Comparison of ENCODE assay signal across 8 mouse cellular contexts in genomic region chr9:69623312-69623711, GRCm38 (mm10).
DNase-seq lines count a peak whose midpoint lies in the region; ATAC-seq lines count a peak whose summit lies in the region.

No protein-coding gene starts in this region.

- no peak for ATAC-seq in intestine, embryonic 14.5 days (replicated peaks; ENCODE audit: low FRiP score, low TSS enrichment, low read depth)
- ATAC-seq in intestine, embryonic 16.5 days, result no peak

- no peaks in the 10 kb centered on the region for H3K9me3 ChIP-seq in intestine, embryonic 14.5 days (ENCODE audit: control insufficient read depth, low read length)
- H3K9me3 ChIP-seq in intestine, embryonic 16.5 days (ENCODE audit: control insufficient read depth, low read length), result no peaks in the 10 kb centered on the region
- H3K9me3 ChIP-seq in limb, embryonic 10.5 days (replicated peaks), result no peaks in the 10 kb centered on the region

- WGBS in intestine, embryonic 14.5 days, result 21% methylated on average over 7 of the region's 7 CpGs
- 19% methylated on average over 7 of the region's 7 CpGs for WGBS in intestine, embryonic 16.5 days
- 25% methylated on average over 7 of the region's 7 CpGs for WGBS in limb, embryonic 10.5 days

- DNase-seq in intestine, embryonic 14.5 days (ENCODE audit: low spot score), result peak; percentile 87
- peak; percentile 17 for DNase-seq in T-cell, adult 2 months (ENCODE audit: low spot score)
- DNase-seq in cerebellum, postnatal 25 days, result peak; percentile 66 to 83
- DNase-seq in heart, postnatal 4 days, result peak; percentile 82
- peak; percentile 88 for DNase-seq in limb, embryonic 10.5 days (ENCODE audit: low spot score)
- DNase-seq in right cerebral cortex, adult 2 months (ENCODE audit: low spot score in 2 of 2), result peak; percentile 52 to 70
- peak; percentile 81 for DNase-seq in urinary bladder, postnatal 14 days (ENCODE audit: low spot score)

- no peaks in the 10 kb centered on the region for H3K27me3 ChIP-seq in intestine, embryonic 14.5 days (replicated peaks; ENCODE audit: control insufficient read depth, insufficient read depth, low read length)
- no peaks in the 10 kb centered on the region for H3K27me3 ChIP-seq in intestine, embryonic 16.5 days (replicated peaks; ENCODE audit: control insufficient read depth, insufficient read depth, low read length)
- peaks cover 7% of the 10 kb centered on the region; the same call in 1 of the 2 replicates for H3K27me3 ChIP-seq in limb, embryonic 10.5 days (ENCODE audit: low read depth, poor library complexity, severe bottlenecking)

- no peaks in the 10 kb centered on the region for H3K36me3 ChIP-seq in intestine, embryonic 14.5 days (ENCODE audit: control insufficient read depth, insufficient read depth, low read length)
- H3K36me3 ChIP-seq in intestine, embryonic 16.5 days (ENCODE audit: control insufficient read depth, insufficient read depth, low read length), result no peaks in the 10 kb centered on the region
- H3K36me3 ChIP-seq in limb, embryonic 10.5 days, result no peaks in the 10 kb centered on the region

- H3K4me2 ChIP-seq in intestine, embryonic 14.5 days (ENCODE audit: low read length), result no peak overlapping the region
- H3K4me2 ChIP-seq in intestine, embryonic 16.5 days (ENCODE audit: low read depth, low read length), result no peak overlapping the region

- H3K4me1 ChIP-seq in intestine, embryonic 14.5 days (replicated peaks; ENCODE audit: control insufficient read depth, insufficient read depth, low read length), result no peaks in the 10 kb centered on the region
- no peaks in the 10 kb centered on the region for H3K4me1 ChIP-seq in intestine, embryonic 16.5 days (ENCODE audit: control insufficient read depth, insufficient read depth, low read length)
- peaks cover 10% of the 10 kb centered on the region for H3K4me1 ChIP-seq in limb, embryonic 10.5 days

- H3K9ac ChIP-seq in intestine, embryonic 14.5 days (ENCODE audit: low read length), result no peak overlapping the region
- H3K9ac ChIP-seq in intestine, embryonic 16.5 days (ENCODE audit: low read depth, low read length), result no peak overlapping the region

- H3K27ac ChIP-seq in intestine, embryonic 14.5 days (ENCODE audit: low read depth), result no peak overlapping the region
- no peak overlapping the region for H3K27ac ChIP-seq in intestine, embryonic 16.5 days (ENCODE audit: low read length)
- H3K27ac ChIP-seq in limb, embryonic 10.5 days, result no peak overlapping the region

- no peak overlapping the region for H3K4me3 ChIP-seq in intestine, embryonic 14.5 days (ENCODE audit: low read depth, low read length)
- H3K4me3 ChIP-seq in intestine, embryonic 16.5 days (ENCODE audit: low read length), result no peak overlapping the region
- H3K4me3 ChIP-seq in limb, embryonic 10.5 days, result no peak overlapping the region

Comparison
In these comparisons a context has a peak if more than half of its experiments do, and no peak if none do; other contexts are left out.
1. DNase-seq: peak in every context shown above with its lines; median percentile 88 in limb, embryonic 10.5 days; 87 in intestine, embryonic 14.5 days; 82 in heart, postnatal 4 days; 81 in urinary bladder, postnatal 14 days; 74 in cerebellum, postnatal 25 days; 61 in right cerebral cortex, adult 2 months; 17 in T-cell, adult 2 months.